Mouse (Mus musculus): Measurements from ENCODE around the gene Eps15.

DNA sequence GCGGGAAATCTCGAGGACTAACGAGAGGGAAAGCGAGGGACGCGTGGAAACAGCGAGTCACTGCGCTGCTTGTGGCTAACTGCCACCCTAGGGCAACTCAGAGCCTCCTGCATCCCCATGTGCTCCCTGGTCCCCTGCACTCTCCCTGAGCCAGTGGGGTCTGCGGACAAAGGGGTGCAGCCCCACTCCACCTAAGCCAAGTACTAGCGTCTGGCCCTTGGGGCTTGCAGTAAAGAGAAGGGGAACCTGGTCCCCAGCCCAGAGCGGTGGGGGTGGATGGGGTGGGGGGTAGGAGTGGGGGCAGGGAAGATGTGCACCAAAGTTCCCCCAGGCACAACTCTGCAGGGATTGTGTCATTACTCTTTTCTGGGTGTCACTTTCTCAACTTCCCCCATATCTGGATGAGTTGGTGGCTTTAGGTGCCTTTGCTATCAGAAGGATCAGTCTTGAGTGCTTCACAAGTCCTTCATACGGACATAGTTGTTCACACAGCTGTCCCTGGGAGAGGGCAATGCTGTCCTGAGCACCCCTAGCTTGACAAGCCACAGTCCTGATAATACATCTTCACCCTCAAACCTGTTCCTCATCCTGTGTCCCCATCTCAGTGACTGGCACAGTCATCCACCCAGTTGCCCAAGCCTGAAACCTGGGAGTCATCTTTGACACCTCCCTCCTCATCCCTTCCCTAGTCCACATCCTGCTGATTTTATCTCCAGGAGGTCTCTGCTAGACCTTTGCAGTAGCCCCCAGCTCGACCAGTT is 114.4 kb downstream of the Eps15 start:
- TF ChIP-seq CTCF (IDR thresholded peaks at IDR 0.05; ENCODE audit: low read depth, low read length) (no peak), POLR2A (IDR thresholded peaks at IDR 0.05; ENCODE audit: extremely low read depth, insufficient read depth, low read length) (no peak)
